8 mouse cellular contexts compared by ENCODE assay signal in genomic region chr4:41098577-41098951, GRCm38 (mm10). TPM values are rescaled to one million over a fixed set of nuclear protein-coding genes. Genes with fewer than 3 reads are reported as not detected.
A peak's percentile ranks its signal among the peaks of the same experiment; 100 is the strongest.
DNase-seq lines count a peak whose midpoint lies in the region; ATAC-seq and TF ChIP-seq lines count a peak whose summit lies in the region.

No protein-coding gene starts in this region.

- no peak for TF ChIP-seq CTCF in lung, embryonic 14.5 days (IDR thresholded peaks at IDR 0.05; ENCODE audit: low read depth)

- H3K9ac ChIP-seq in lung, embryonic 14.5 days, result no peak overlapping the region; the same call in 1 of the 2 replicates
- H3K9ac ChIP-seq in forebrain, embryonic 13.5 days, result peak overlapping the region; percentile 58

- peak overlapping the region; percentile 77 for H3K4me2 ChIP-seq in lung, embryonic 14.5 days
- H3K4me2 ChIP-seq in forebrain, embryonic 13.5 days, result peak overlapping the region; percentile 94

- DNase-seq in lung, embryonic 14.5 days, result no peak
- no peak for DNase-seq in lung, postnatal 14 days
- DNase-seq in limb, embryonic 10.5 days (ENCODE audit: low spot score), result peak; percentile 48
- peak; percentile 40 for DNase-seq in retina, postnatal 1 day
- no peak for DNase-seq in urinary bladder, postnatal 36 days (ENCODE audit: low spot score in 2 of 2)
- DNase-seq in spleen, adult 12 weeks (ENCODE audit: low spot score), result no peak
- DNase-seq in thymus, postnatal 36 days, result no peak

- peaks cover 21% of the 10 kb centered on the region for H3K27me3 ChIP-seq in lung, embryonic 14.5 days (ENCODE audit: insufficient read depth, low read length)
- peaks cover 41% of the 10 kb centered on the region for H3K27me3 ChIP-seq in forebrain, embryonic 13.5 days
- peaks cover 57% of the 10 kb centered on the region for H3K27me3 ChIP-seq in limb, embryonic 10.5 days (ENCODE audit: low read depth, poor library complexity, severe bottlenecking)

- 0 out of 2 replicates have a peak, but pooled peaks have one; percentile 12 for ATAC-seq in lung, embryonic 14.5 days (ENCODE audit: insufficient read depth)
- ATAC-seq in forebrain, embryonic 13.5 days, result peak; percentile 27; the same call in 1 of the 2 replicates

- peaks cover 11% of the 10 kb centered on the region; the same call in 1 of the 2 replicates for H3K4me1 ChIP-seq in lung, embryonic 14.5 days (ENCODE audit: insufficient read depth)
- H3K4me1 ChIP-seq in forebrain, embryonic 13.5 days, result peaks cover 12% of the 10 kb centered on the region; the same call in 1 of the 2 replicates
- peaks cover 27% of the 10 kb centered on the region for H3K4me1 ChIP-seq in limb, embryonic 10.5 days

- no peaks in the 10 kb centered on the region for H3K36me3 ChIP-seq in lung, embryonic 14.5 days (ENCODE audit: insufficient read depth)
- no peaks in the 10 kb centered on the region for H3K36me3 ChIP-seq in forebrain, embryonic 13.5 days (ENCODE audit: poor library complexity, severe bottlenecking)
- H3K36me3 ChIP-seq in limb, embryonic 10.5 days, result no peaks in the 10 kb centered on the region

- no peak overlapping the region for H3K27ac ChIP-seq in lung, embryonic 14.5 days (ENCODE audit: low read depth)
- H3K27ac ChIP-seq in forebrain, embryonic 13.5 days, result no peak overlapping the region
- no peak overlapping the region for H3K27ac ChIP-seq in limb, embryonic 10.5 days

- H3K4me3 ChIP-seq in lung, embryonic 14.5 days (ENCODE audit: low read depth, low read length), result peak overlapping the region; percentile 36
- peak overlapping the region; percentile 48 for H3K4me3 ChIP-seq in forebrain, embryonic 13.5 days
- H3K4me3 ChIP-seq in limb, embryonic 10.5 days, result peak overlapping the region; percentile 53

- H3K9me3 ChIP-seq in lung, embryonic 14.5 days (ENCODE audit: low read depth, low read length), result no peaks in the 10 kb centered on the region
- no peaks in the 10 kb centered on the region for H3K9me3 ChIP-seq in forebrain, embryonic 13.5 days (replicated peaks)
- H3K9me3 ChIP-seq in limb, embryonic 10.5 days (replicated peaks), result no peaks in the 10 kb centered on the region

- 8% methylated on average over 11 of the region's 11 CpGs for WGBS in lung, embryonic 14.5 days
- WGBS in forebrain, embryonic 13.5 days, result 27% methylated on average over 11 of the region's 11 CpGs
- 12% methylated on average over 11 of the region's 11 CpGs for WGBS in limb, embryonic 10.5 days

RNA-seq across cellular contexts. Expression of gene Aqp3, which starts 0.6 kb away (rescaled TPM):
- polyA plus RNA-seq in lung, embryonic 14.5 days (2014; fragmentation: Nextera tagmentation; extraction: Ambion mirVana), result 0.24 and 0.51 TPM in 2 replicates
- polyA plus RNA-seq in forebrain, embryonic 13.5 days (2015; fragmentation: Nextera tagmentation; extraction: Ambion mirVana), result 0.10 TPM in 1 of 2 replicates, not detected in the other
- polyA plus RNA-seq in limb, embryonic 10.5 days (2016; fragmentation: Nextera tagmentation; extraction: Ambion mirVana), result 3.9 and 4.4 TPM in 2 replicates

RNA-seq across cellular contexts. Expression of gene Nol6, which starts 25.7 kb away (rescaled TPM):
- polyA plus RNA-seq in lung, embryonic 14.5 days (2014; fragmentation: Nextera tagmentation; extraction: Ambion mirVana), result 27.2 and 32.4 TPM in 2 replicates
- 24.2 and 28.7 TPM in 2 replicates for polyA plus RNA-seq in forebrain, embryonic 13.5 days (2015; fragmentation: Nextera tagmentation; extraction: Ambion mirVana)
- 39.1 and 39.7 TPM in 2 replicates for polyA plus RNA-seq in limb, embryonic 10.5 days (2016; fragmentation: Nextera tagmentation; extraction: Ambion mirVana)

RNA-seq across cellular contexts. Expression of gene Ube2r2, which starts 37.0 kb away (rescaled TPM):
- 89.5 and 92.5 TPM in 2 replicates for polyA plus RNA-seq in lung, embryonic 14.5 days (2014; fragmentation: Nextera tagmentation; extraction: Ambion mirVana)
- polyA plus RNA-seq in forebrain, embryonic 13.5 days (2015; fragmentation: Nextera tagmentation; extraction: Ambion mirVana), result 73.2 and 74.6 TPM in 2 replicates
- polyA plus RNA-seq in limb, embryonic 10.5 days (2016; fragmentation: Nextera tagmentation; extraction: Ambion mirVana), result 85.5 and 96.1 TPM in 2 replicates

RNA-seq across cellular contexts. Expression of gene Aqp7, which starts 50.6 kb away (rescaled TPM):
- polyA plus RNA-seq in lung, embryonic 14.5 days (2014; fragmentation: Nextera tagmentation; extraction: Ambion mirVana), result not detected in 2 replicates
- not detected in 2 replicates for polyA plus RNA-seq in forebrain, embryonic 13.5 days (2015; fragmentation: Nextera tagmentation; extraction: Ambion mirVana)
- polyA plus RNA-seq in limb, embryonic 10.5 days (2016; fragmentation: Nextera tagmentation; extraction: Ambion mirVana), result 0.06 and 0.24 TPM in 2 replicates

Comparison
In these comparisons a context has a peak if more than half of its experiments do, and no peak if none do; other contexts are left out.
1. DNase-seq: peak in limb, embryonic 10.5 days (single experiment) and retina, postnatal 1 day (single experiment); none in lung, embryonic 14.5 days (single experiment), lung, postnatal 14 days (single experiment), urinary bladder, postnatal 36 days (0 of 2), spleen, adult 12 weeks (single experiment) and thymus, postnatal 36 days (0 of 2).
2. Peak in every context shown above with its lines, with median percentiles within 50 percentile points of each other: H3K4me3 ChIP-seq.